Mouse (Mus musculus) forebrain, embryonic 12.5 days (tissue): ENCODE measurements at regions not wholly inside any gene's neighbourhood (a gene's known extent, or its start where the extent isn't known, plus 50 kb on each side); places are given as distances from the start of the nearest gene placed in this dataset.

Source experiments
- ATAC-seq: fragments of 200-750 bp; cut with Nextera tagmentation; 2 replicates; pipeline ENCODE4 v1.8.0; 2017; ENCODE audit warnings: moderate TSS enrichment; ENCODE audit not compliant: low FRiP score
- H3K27ac ChIP-seq: fragments of 300-500 bp; sonication (generic); 2 replicates; pipeline ENCODE4 v1.5.1; 2016; ENCODE audit warnings: mild to moderate bottlenecking
- H3K27me3 ChIP-seq: fragments of 300-500 bp; sonication (generic); 2 replicates; pipeline ENCODE4 v1.6.1; 2016; ENCODE audit warnings: mild to moderate bottlenecking
- H3K36me3 ChIP-seq: fragments of 300-500 bp; sonication (generic); replicated peaks from 2 replicates; pipeline ENCODE4 v1.6.1; 2016; ENCODE audit warnings: mild to moderate bottlenecking
- H3K4me1 ChIP-seq: fragments of 300-500 bp; sonication (generic); 2 replicates; pipeline ENCODE4 v1.6.1; 2016
- H3K4me2 ChIP-seq: fragments of 300-500 bp; sonication (generic); 2 replicates; pipeline ENCODE4 v1.6.1; 2016; ENCODE audit warnings: mild to moderate bottlenecking, moderate library complexity
- H3K4me3 ChIP-seq: fragments of 300-500 bp; sonication (generic); replicated peaks from 2 replicates; pipeline ENCODE4 v1.5.1; 2016; ENCODE audit warnings: mild to moderate bottlenecking
- H3K9ac ChIP-seq: fragments of 300-500 bp; sonication (generic); 2 replicates; pipeline ENCODE4 v1.6.1; 2016; ENCODE audit warnings: mild to moderate bottlenecking
- H3K9me3 ChIP-seq: fragments of 300-500 bp; sonication (generic); 2 replicates; pipeline ENCODE4 v1.6.1; 2016
- WGBS: fragments of 180-500 bp; shearing (Covaris S2); methylation state at CpG from one replicate; pipeline ENCODE4 v1.1.7; 2016; 5-methylcytosine and 5-hydroxymethylcytosine counted together

DNA sequence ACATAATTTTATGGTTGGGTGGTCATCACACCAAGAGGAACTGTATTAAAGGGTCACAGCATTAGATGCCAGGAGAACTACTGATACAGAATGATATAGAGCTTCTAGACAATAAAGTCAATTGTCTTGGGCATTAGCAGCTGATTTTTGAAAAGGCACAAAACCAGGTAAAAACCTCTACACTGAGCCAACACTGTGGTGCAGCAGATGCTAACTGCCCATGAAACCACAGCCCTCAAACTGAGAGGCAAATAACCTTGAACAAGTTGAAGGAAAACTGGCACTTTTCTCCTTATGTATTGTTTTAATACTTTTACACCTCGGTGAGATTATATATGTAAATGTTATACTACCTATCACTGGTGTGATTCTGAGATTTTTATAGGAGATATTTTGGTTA lies 195.9 kb upstream of the Vegfc start:
- Histone ChIP-seq H3K9ac (no peak overlapping the region), H3K9me3 (no peaks in the 10 kb centered on the region), H3K36me3 (no peaks in the 10 kb centered on the region), H3K27ac (no peak overlapping the region), H3K4me1 (no peaks in the 10 kb centered on the region), H3K4me2 (no peak overlapping the region), H3K4me3 (no peak overlapping the region), H3K27me3 (no peaks in the 10 kb centered on the region)
- no peak for ATAC-seq
- 81% methylated on average over 1 of the region's 1 CpGs for WGBS

- 84% methylated on average over 4 of the region's 4 CpGs for WGBS
- ATAC-seq: no peak
- H3K4me2 ChIP-seq: no peak overlapping the region
- no peak overlapping the region for H3K4me3 ChIP-seq
- no peaks in the 10 kb centered on the region for H3K27me3 ChIP-seq
- no peaks in the 10 kb centered on the region for H3K36me3 ChIP-seq
- H3K27ac ChIP-seq: no peak overlapping the region
- no peak overlapping the region for H3K9ac ChIP-seq
- no peaks in the 10 kb centered on the region for H3K9me3 ChIP-seq
- no peaks in the 10 kb centered on the region for H3K4me1 ChIP-seq
Observed at GRCm38 (mm10) chr8:53892205-53892710, 185.1 kb upstream of the Vegfc start.

- no peaks in the 10 kb centered on the region for H3K4me1 ChIP-seq
- H3K27me3 ChIP-seq: no peaks in the 10 kb centered on the region
- no peak for ATAC-seq
- H3K4me2 ChIP-seq: no peak overlapping the region
- 83% methylated on average over 3 of the region's 3 CpGs for WGBS
- no peaks in the 10 kb centered on the region for H3K9me3 ChIP-seq
- no peak overlapping the region for H3K4me3 ChIP-seq
- no peak overlapping the region for H3K9ac ChIP-seq
- no peaks in the 10 kb centered on the region for H3K36me3 ChIP-seq
- no peak overlapping the region for H3K27ac ChIP-seq
Observed at GRCm38 (mm10) chr8:53892770-53893169, 184.6 kb upstream of the Vegfc start.

- Histone ChIP-seq H3K27me3 (no peaks in the 10 kb centered on the region), H3K4me3 (no peak overlapping the region), H3K4me1 (no peaks in the 10 kb centered on the region), H3K27ac (no peak overlapping the region), H3K36me3 (no peaks in the 10 kb centered on the region), H3K9ac (no peak overlapping the region), H3K9me3 (no peaks in the 10 kb centered on the region), H3K4me2 (no peak overlapping the region)
- no peak for ATAC-seq
- 84% methylated on average over 4 of the region's 4 CpGs for WGBS
Observed at GRCm38 (mm10) chr8:53922343-53922742, 155.1 kb upstream of the Vegfc start.

GRCm38 (mm10) chr8:53930685-53931084 lies 146.7 kb upstream of the Vegfc start:
- H3K27ac ChIP-seq: no peak overlapping the region
- no peak overlapping the region for H3K4me2 ChIP-seq
- no peaks in the 10 kb centered on the region for H3K36me3 ChIP-seq
- no peaks in the 10 kb centered on the region for H3K4me1 ChIP-seq
- peak; percentile 63; the same call in 1 of the 2 replicates for ATAC-seq
- H3K27me3 ChIP-seq: no peaks in the 10 kb centered on the region
- 10% methylated on average over 5 of the region's 5 CpGs for WGBS
- no peaks in the 10 kb centered on the region for H3K9me3 ChIP-seq
- H3K4me3 ChIP-seq: no peak overlapping the region
- H3K9ac ChIP-seq: no peak overlapping the region

- Histone ChIP-seq H3K27ac (0 out of 2 replicates have a peak overlapping the region, but pooled peaks have one; percentile 25), H3K36me3 (no peaks in the 10 kb centered on the region), H3K4me3 (no peak overlapping the region), H3K9me3 (no peaks in the 10 kb centered on the region), H3K4me1 (no peaks in the 10 kb centered on the region), H3K27me3 (no peaks in the 10 kb centered on the region), H3K9ac (no peak overlapping the region), H3K4me2 (no peak overlapping the region)
- ATAC-seq: no peak
Observed at GRCm38 (mm10) chr8:53938392-53938791, 139.0 kb upstream of the Vegfc start.

- ATAC-seq: no peak
- H3K27ac ChIP-seq: no peak overlapping the region
- 32% methylated on average over 1 of the region's 1 CpGs for WGBS
Observed at GRCm38 (mm10) chr8:53939519-53939918, 137.9 kb upstream of the Vegfc start.

DNA sequence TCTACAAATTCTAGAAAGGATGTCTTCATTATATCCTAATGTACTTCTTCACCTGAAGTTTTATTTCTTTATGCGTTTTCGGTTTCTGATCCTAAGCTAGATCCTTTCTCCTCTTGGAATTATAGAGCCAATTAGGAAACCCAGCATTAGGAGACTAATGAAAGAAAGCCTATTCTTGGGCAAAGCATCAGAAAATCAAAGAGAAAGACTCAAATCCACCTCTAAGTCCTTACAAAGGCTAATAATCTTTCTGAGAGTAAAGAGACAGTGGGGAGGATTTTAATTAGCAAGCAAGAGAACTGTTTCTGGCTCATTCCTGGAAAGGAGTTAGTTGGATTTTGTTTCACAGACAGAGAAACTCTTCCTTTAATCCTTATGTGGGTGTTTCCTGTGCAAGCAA lies 136.3 kb upstream of the Vegfc start:
- Histone ChIP-seq H3K4me2 (no peak overlapping the region), H3K9ac (no peak overlapping the region), H3K9me3 (no peaks in the 10 kb centered on the region), H3K27ac (no peak overlapping the region), H3K27me3 (no peaks in the 10 kb centered on the region), H3K4me1 (0 out of 2 replicates have a peak, but pooled peaks cover 3% of the 10 kb centered on the region), H3K36me3 (no peaks in the 10 kb centered on the region), H3K4me3 (no peak overlapping the region)
- WGBS: 6% methylated on average over 2 of the region's 2 CpGs
- peak; percentile 71; the same call in 1 of the 2 replicates for ATAC-seq

More at GRCm38 (mm10) chr8:53939519-53939918, 137.9 kb upstream of the Vegfc start:
- Histone ChIP-seq H3K27me3 (no peaks in the 10 kb centered on the region), H3K4me1 (no peaks in the 10 kb centered on the region), H3K9ac (no peak overlapping the region), H3K4me2 (no peak overlapping the region), H3K36me3 (no peaks in the 10 kb centered on the region), H3K4me3 (no peak overlapping the region), H3K9me3 (no peaks in the 10 kb centered on the region)

GRCm38 (mm10) chr8:53945561-53945960 lies 131.8 kb upstream of the Vegfc start:
- Histone ChIP-seq H3K27ac (no peak overlapping the region), H3K9ac (no peak overlapping the region), H3K27me3 (no peaks in the 10 kb centered on the region), H3K9me3 (no peaks in the 10 kb centered on the region), H3K36me3 (no peaks in the 10 kb centered on the region), H3K4me1 (0 out of 2 replicates have a peak, but pooled peaks cover 3% of the 10 kb centered on the region), H3K4me3 (no peak overlapping the region), H3K4me2 (no peak overlapping the region)
- WGBS: 58% methylated on average over 2 of the region's 2 CpGs
- no peak for ATAC-seq

- Histone ChIP-seq H3K4me2 (no peak overlapping the region), H3K36me3 (no peaks in the 10 kb centered on the region), H3K9ac (no peak overlapping the region), H3K4me3 (no peak overlapping the region), H3K27ac (no peak overlapping the region), H3K4me1 (0 out of 2 replicates have a peak, but pooled peaks cover 3% of the 10 kb centered on the region), H3K9me3 (no peaks in the 10 kb centered on the region), H3K27me3 (no peaks in the 10 kb centered on the region)
- ATAC-seq: no peak
Observed at GRCm38 (mm10) chr8:53947384-53947783, 130.0 kb upstream of the Vegfc start.

DNA sequence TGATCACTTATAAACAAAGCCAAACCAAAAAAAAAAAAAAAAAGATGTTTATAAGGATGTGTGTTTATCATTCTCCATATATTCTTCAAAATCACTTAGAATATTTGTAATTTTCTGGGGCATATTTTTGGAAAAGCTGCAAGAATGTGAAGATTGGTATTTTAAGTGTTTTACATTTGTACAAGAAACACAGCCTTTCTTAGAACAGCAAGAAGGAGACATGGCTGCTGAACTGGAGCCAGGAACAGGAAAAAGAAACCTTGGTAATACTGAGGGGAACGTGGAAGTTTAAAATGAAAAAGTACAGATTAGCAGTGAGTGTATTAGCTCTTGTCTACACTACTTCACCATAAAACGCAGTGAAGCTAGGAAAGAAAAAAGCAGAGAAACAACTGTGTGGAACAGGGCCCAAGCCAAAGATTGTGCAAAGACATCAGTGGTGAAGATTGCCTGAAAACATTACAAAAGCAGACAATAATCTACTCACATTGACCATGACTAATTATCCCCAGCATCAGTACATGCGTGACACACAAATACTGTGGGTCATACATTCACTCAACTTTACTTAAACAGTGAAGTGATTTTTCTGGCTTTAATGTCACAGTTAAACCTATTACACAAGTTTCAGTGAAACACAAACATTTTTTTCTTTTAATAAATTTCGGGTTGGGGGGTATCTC lies 122.8 kb upstream of the Vegfc start:
- Histone ChIP-seq H3K4me3 (no peak overlapping the region), H3K9me3 (no peaks in the 10 kb centered on the region), H3K27ac (no peak overlapping the region), H3K36me3 (no peaks in the 10 kb centered on the region), H3K27me3 (no peaks in the 10 kb centered on the region), H3K9ac (no peak overlapping the region), H3K4me1 (no peaks in the 10 kb centered on the region), H3K4me2 (no peak overlapping the region)
- WGBS: 76% methylated on average over 4 of the region's 4 CpGs
- no peak for ATAC-seq

GRCm38 (mm10) chr8:53956148-53956547 lies 121.3 kb upstream of the Vegfc start:
- H3K4me3 ChIP-seq: no peak overlapping the region
- 32% methylated on average over 2 of the region's 2 CpGs for WGBS
- peak; percentile 83; the same call in 1 of the 2 replicates for ATAC-seq
- no peaks in the 10 kb centered on the region for H3K9me3 ChIP-seq
- no peaks in the 10 kb centered on the region for H3K27me3 ChIP-seq
- no peak overlapping the region for H3K4me2 ChIP-seq
- H3K4me1 ChIP-seq: no peaks in the 10 kb centered on the region
- no peaks in the 10 kb centered on the region for H3K36me3 ChIP-seq
- H3K9ac ChIP-seq: no peak overlapping the region
- H3K27ac ChIP-seq: no peak overlapping the region

GRCm38 (mm10) chr8:53958548-53958947 lies 118.9 kb upstream of the Vegfc start:
- Histone ChIP-seq H3K4me3 (no peak overlapping the region), H3K9ac (no peak overlapping the region), H3K4me2 (no peak overlapping the region), H3K36me3 (no peaks in the 10 kb centered on the region), H3K9me3 (no peaks in the 10 kb centered on the region), H3K4me1 (no peaks in the 10 kb centered on the region), H3K27ac (no peak overlapping the region), H3K27me3 (no peaks in the 10 kb centered on the region)
- ATAC-seq: no peak
- WGBS: 74% methylated on average over 1 of the region's 1 CpGs
